Mouse (Mus musculus) megakaryocyte-erythroid progenitor cell, adult 5-6 weeks (primary cell): Measurements from ENCODE around the gene Cercam. TPM values are rescaled to one million over a fixed set of nuclear protein-coding genes. Genes with fewer than 3 reads are reported as not detected.
"Not testable (repeated sequence)": the region's sequence is repeated elsewhere in the genome, so short reads cannot be mapped to it uniquely, and the experiment has no call there.

Experiments used
- ATAC-seq: replicated peaks from 2 replicates; pipeline ENCODE4 v1.8.0; 2016; ENCODE audit warnings: mild to moderate bottlenecking, inconsistent platforms; ENCODE audit not compliant: severe bottlenecking, poor library complexity, low FRiP score, low TSS enrichment
- total RNA-seq, 2 experiments: library from RNA; stranded (forward) in 1 of 2; stranded (reverse) in 1 of 2; fragments of 200-1000, 215-1000 nt in 1 of 2; fragments of >200 nt in 1 of 2; fragmentation: Nextera tagmentation in 1 of 2; gene quantifications; 2 replicates each; pipeline ENCODE4 v1.2.3; 2014 to 2017

Cercam gene
- total RNA-seq, 2 experiments from 2014 or later: 22.0 to 46.4 TPM

GRCm38 (mm10) chr2:29889066-29889944, 20.3 kb downstream of the Cercam start, which contains the start of gene Odf2:
Odf2 (plus strand) TSS chr2:29889221.
- peak; percentile 85 for ATAC-seq

DNA sequence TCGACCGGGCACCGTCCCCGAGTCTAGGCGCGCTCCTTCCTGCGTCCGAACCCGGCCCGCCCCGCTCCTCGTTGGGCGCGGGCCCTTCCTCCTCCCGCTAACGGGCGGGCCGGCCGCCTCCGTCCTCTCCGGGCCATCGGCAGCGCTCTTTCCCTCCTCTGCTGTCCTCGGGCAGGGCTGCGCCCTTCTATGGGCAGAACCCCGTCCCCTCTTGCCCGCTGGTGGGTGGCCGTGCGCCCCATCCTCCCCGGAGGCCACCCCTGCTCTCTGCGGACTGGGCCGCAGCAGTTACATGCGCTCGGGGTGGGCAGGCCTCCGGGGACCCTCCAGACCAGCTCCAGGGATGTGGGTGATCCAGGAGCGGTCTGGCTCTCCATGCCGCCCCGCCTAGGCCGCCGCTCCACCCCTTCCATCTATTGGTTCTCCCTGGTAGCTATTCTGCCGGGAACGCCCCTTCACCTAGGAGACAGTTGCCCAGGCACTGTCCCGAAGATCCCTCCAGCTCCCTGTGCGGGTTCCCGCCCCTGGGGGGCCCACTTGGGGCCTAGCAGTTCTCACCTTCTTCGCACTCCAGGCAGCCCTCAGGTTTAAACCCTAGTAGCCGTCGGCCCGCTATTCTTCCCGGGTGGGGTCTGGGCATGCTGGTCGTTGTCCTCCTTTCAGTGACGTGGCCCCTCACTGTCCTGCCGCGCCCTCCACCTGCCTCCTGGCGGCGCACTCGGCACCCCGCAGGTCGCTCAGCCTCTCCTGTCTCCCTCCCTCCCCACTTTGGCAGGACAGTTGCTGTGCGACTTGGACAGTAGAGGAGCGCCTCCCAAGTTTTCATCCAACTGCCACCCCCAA, 21.2 kb downstream of the Cercam start:
- ATAC-seq: peak; percentile 84

DNA sequence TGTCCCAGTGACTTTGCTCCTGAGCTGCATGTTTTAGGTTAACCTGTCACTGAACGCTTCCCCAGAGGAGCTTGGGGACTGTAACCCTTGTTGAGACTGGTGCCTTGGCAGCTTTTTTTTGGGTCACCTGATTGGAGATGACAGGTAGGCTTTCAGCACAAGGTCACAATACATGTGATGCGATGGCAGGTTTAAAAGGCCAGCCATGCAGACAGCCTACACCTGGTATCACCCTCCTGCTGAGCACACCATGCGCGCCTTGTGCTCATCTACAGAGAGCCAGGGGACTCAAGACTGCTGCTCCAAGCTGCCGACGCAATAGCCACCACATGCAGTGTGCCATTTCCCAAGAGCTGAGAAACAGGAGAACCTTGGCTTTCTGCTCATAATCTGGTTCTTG, 22.8 kb downstream of the Cercam start:
- ATAC-seq: no peak

DNA sequence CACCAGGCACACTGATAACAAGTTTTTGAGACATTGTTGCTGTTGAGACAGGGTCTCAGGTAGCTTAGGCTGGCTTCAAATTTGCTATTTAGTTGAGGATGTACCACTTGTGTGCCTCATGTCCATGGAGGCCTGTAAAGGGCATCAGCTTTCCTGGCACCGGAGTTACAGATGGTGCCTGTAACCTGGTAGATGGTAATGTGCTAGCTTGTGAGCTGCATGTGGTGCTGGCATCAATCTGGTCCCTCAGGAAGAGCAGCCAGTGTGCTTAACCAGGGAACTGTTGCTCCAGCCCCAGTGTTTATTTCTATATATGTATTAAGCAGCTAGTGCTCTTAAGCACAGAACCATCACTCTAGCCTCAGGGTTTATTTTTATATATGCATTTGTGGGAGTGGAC, 27.1 kb downstream of the Cercam start:
- ATAC-seq: no peak

- ATAC-seq: no peak
These were observed 28.4 kb downstream of the Cercam start for GRCm38 (mm10) chr2:29897366-29897765.

DNA sequence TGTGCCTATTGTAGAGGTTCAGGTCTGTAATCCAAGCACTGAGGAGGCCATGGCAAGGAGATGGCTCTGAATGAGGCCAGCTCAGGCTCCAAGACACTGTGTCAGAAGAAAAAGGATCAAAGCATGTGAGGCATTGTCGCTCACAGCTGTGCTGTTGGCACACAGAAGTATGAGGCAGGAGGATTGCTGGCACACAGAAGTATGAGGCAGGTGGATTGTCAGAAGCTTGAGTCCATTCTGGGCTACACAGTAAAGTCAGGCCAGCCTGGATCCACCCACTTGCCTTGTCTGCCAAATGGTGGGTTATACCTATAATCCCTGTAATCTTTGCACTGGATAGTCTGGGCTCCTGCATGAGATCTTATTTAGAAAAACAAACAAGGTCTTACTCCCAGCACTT, 29.1 kb downstream of the Cercam start:
- ATAC-seq: no peak

DNA sequence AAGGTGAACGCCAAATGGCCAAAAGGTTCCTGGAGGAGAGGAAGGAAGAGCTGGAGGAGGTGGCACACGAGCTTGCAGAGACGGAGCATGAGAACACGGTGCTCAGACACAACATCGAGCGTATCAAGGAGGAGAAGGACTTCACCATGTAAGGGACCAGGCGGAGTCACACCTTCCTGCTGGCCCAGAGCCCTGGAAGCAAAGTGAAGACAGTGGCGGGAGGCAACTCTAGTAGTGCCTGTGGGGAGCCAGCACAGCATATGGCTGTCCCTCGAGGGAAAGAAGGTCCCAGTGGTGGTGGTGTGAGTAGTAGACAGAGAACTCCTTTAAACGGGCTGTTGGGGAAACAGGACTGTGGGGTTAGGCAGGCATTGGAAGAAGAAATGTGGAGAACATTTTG, 33.2 kb downstream of the Cercam start:
- ATAC-seq: no peak

DNA sequence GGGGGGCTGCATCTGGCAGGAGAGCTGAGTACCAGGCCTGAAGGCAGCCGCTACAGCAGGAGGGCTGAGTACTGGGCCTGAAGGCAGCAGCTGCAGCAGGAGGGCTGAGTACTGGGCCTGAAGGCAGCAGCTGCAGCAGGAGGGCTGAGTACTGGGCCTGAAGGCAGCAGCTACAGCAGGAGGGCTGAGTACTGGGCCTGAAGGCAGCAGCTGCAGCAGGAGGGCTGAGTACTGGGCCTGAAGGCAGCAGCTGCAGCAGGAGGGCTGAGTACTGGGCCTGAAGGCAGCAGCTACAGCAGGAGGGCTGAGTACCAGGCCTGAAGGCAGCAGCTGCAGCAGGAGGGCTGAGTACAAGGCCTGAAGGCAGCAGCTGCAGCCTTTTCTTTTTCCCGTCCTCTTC, 39.2 kb downstream of the Cercam start:
- ATAC-seq: not testable (repeated sequence)

- ATAC-seq: peak; percentile 60; the same call in 1 of the 2 replicates
These were observed 41.1 kb downstream of the Cercam start for GRCm38 (mm10) chr2:29910042-29910441.

GRCm38 (mm10) chr2:29917621-29918020, 48.7 kb downstream of the Cercam start:
- ATAC-seq: peak; percentile 84

GRCm38 (mm10) chr2:29922011-29922410, 53.0 kb downstream of the Cercam start:
- ATAC-seq: no peak

DNA sequence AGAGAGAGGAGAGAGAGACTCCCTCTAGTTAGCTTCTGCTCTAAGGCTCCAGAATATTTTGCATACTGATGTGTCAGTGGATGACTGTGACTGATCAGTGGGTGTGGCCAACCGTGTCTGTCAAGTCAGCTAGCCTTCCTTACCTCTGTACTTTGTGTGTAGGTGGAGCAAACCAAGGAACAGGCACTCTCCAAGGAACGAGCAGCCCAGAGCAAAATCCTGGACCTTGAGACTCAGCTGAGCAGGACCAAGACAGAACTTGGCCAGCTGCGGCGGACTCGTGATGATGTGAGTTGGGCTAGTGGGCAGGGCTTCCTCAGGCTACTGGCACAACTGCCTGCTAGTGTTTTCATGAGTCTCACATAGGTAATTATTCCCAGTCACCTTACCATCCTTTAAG, 57.6 kb downstream of the Cercam start:
- ATAC-seq: no peak

DNA sequence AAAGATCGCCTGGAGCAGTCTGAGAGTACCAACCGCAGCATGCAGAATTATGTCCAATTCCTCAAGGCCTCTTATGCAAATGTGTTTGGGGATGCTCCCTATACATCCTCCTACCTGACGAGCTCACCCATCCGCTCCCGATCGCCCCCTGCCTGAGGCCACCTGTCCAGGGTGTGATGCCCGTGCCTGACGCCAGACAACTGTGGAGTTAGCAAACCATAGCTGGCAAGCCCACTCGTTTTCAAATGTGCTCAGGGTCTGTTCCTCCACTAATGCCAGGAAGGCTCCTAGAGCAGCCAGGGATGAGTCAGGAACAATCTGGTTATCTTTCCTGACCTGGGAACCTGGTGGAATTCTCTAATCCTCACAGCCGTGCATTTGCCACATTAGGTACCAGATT, 61.5 kb downstream of the Cercam start:
- ATAC-seq: no peak

DNA sequence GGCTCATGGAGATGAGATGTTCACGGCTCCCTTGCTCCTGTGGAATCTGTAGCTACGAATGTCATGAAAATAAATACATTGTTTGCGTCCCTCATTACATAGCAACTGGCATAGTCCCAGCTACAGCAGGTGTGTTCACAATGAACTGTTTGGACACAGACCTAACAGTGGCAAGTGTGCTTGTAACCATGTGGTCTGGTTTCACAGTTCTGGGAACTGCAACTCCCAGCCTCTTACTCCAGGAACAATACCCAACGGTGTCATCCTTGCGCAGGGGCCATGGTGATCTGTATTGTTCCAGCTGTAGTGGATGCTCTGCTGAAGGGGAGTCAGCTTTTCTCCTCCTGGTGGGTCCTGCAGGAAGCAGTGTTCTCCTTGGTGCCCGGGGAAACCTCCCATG, 62.2 kb downstream of the Cercam start:
- no peak for ATAC-seq

Other genes starting within 250 kb of the Cercam start
- gene Rapgef1, start 249.4 kb upstream of the Cercam start, total RNA-seq (2014; fragmentation: Nextera tagmentation): 52.4 and 58.0 TPM in 2 replicates
- gene Rapgef1, start 249.4 kb upstream of the Cercam start, total RNA-seq (2017): 30.6 and 41.4 TPM in 2 replicates
- gene Gm13420, start 117.5 kb upstream of the Cercam start, total RNA-seq (2014; fragmentation: Nextera tagmentation): not detected in 2 replicates
- not detected in 2 replicates for gene Gm13420, start 117.5 kb upstream of the Cercam start, total RNA-seq (2017)
- 3.6 TPM in 1 of 2 replicates, not detected in the other for gene Gm13547, start 109.9 kb upstream of the Cercam start, total RNA-seq (2014; fragmentation: Nextera tagmentation)
- not detected in 2 replicates for gene Gm13547, start 109.9 kb upstream of the Cercam start, total RNA-seq (2017)
- 13.6 and 20.9 TPM in 2 replicates for gene Coq4, start 81.7 kb upstream of the Cercam start, total RNA-seq (2014; fragmentation: Nextera tagmentation)
- gene Coq4, start 81.7 kb upstream of the Cercam start, total RNA-seq (2017): 4.2 and 7.2 TPM in 2 replicates
- gene Trub2, start 80.7 kb upstream of the Cercam start, total RNA-seq (2014; fragmentation: Nextera tagmentation): 36.2 and 44.9 TPM in 2 replicates
- 28.5 and 65.2 TPM in 2 replicates for gene Trub2, start 80.7 kb upstream of the Cercam start, total RNA-seq (2017)
- gene Slc27a4, start 66.5 kb upstream of the Cercam start, total RNA-seq (2014; fragmentation: Nextera tagmentation): 3.6 and 5.5 TPM in 2 replicates
- gene Slc27a4, start 66.5 kb upstream of the Cercam start, total RNA-seq (2017): 2.1 and 3.3 TPM in 2 replicates
- gene Urm1, start 49.1 kb upstream of the Cercam start, total RNA-seq (2014; fragmentation: Nextera tagmentation): 14.4 and 32.5 TPM in 2 replicates
- 15.8 and 24.9 TPM in 2 replicates for gene Urm1, start 49.1 kb upstream of the Cercam start, total RNA-seq (2017)
- 78.3 and 82.5 TPM in 2 replicates for gene Odf2, start 20.1 kb downstream of the Cercam start, total RNA-seq (2014; fragmentation: Nextera tagmentation)
- 70.1 and 83.6 TPM in 2 replicates for gene Odf2, start 20.1 kb downstream of the Cercam start, total RNA-seq (2017)
- gene Gle1, start 66.3 kb downstream of the Cercam start, total RNA-seq (2014; fragmentation: Nextera tagmentation): 39.1 and 52.0 TPM in 2 replicates
- gene Gle1, start 66.3 kb downstream of the Cercam start, total RNA-seq (2017): 64.5 and 72.1 TPM in 2 replicates
- gene Sptan1, start 96.4 kb downstream of the Cercam start, total RNA-seq (2014; fragmentation: Nextera tagmentation): 5.2 and 8.1 TPM in 2 replicates
- 9.7 and 19.7 TPM in 2 replicates for gene Sptan1, start 96.4 kb downstream of the Cercam start, total RNA-seq (2017)
- 18.8 and 31.6 TPM in 2 replicates for gene Wdr34, start 179.7 kb downstream of the Cercam start, total RNA-seq (2014; fragmentation: Nextera tagmentation)
- gene Wdr34, start 179.7 kb downstream of the Cercam start, total RNA-seq (2017): 8.5 and 14.7 TPM in 2 replicates
- gene Set, start 188.2 kb downstream of the Cercam start, total RNA-seq (2014; fragmentation: Nextera tagmentation): 403 and 560 TPM in 2 replicates
- gene Set, start 188.2 kb downstream of the Cercam start, total RNA-seq (2017): 1,507 and 2,355 TPM in 2 replicates
- 6.9 and 11.7 TPM in 2 replicates for gene Pkn3, start 208.5 kb downstream of the Cercam start, total RNA-seq (2014; fragmentation: Nextera tagmentation)
- 2.4 and 3.9 TPM in 2 replicates for gene Pkn3, start 208.5 kb downstream of the Cercam start, total RNA-seq (2017)
- 9.6 and 25.4 TPM in 2 replicates for gene Zdhhc12, start 224.5 kb downstream of the Cercam start, total RNA-seq (2014; fragmentation: Nextera tagmentation)
- gene Zdhhc12, start 224.5 kb downstream of the Cercam start, total RNA-seq (2017): 2.9 and 6.5 TPM in 2 replicates